Mouse (Mus musculus) A20 (cell line): ENCODE results near the gene Slc35f1.
"Not testable (repeated sequence)": the region's sequence is repeated elsewhere in the genome, so short reads cannot be mapped to it uniquely, and the experiment has no call there.

Source experiments
- DNase-seq: peaks from one replicate; pipeline ENCODE4 v3.0.0-alpha.2; 2011; ENCODE audit warnings: low read depth, low spot score

Gene Slc35f1

GRCm38 (mm10) chr10:52779926-52780485, 89.7 kb downstream of the Slc35f1 start:
- no peak for DNase-seq

- DNase-seq = no peak
Observed at GRCm38 (mm10) chr10:52787075-52787474, 96.7 kb downstream of the Slc35f1 start.

- DNase-seq = no peak
Observed at GRCm38 (mm10) chr10:52791560-52791959, 101.2 kb downstream of the Slc35f1 start.

GRCm38 (mm10) chr10:52797454-52797853, 107.1 kb downstream of the Slc35f1 start:
- no peak for DNase-seq

- no peak for DNase-seq
Observed at GRCm38 (mm10) chr10:52807808-52808207, 117.5 kb downstream of the Slc35f1 start.

GRCm38 (mm10) chr10:52812861-52813260, 122.5 kb downstream of the Slc35f1 start:
- no peak for DNase-seq

- DNase-seq = no peak
Observed at GRCm38 (mm10) chr10:52814358-52814757, 124.0 kb downstream of the Slc35f1 start.

GRCm38 (mm10) chr10:52819661-52820060, 129.3 kb downstream of the Slc35f1 start:
- DNase-seq = no peak

GRCm38 (mm10) chr10:52822909-52823308, 132.6 kb downstream of the Slc35f1 start:
- no peak for DNase-seq

- no peak for DNase-seq
Observed at GRCm38 (mm10) chr10:52825746-52826145, 135.4 kb downstream of the Slc35f1 start.

GRCm38 (mm10) chr10:52840819-52841218, 150.5 kb downstream of the Slc35f1 start:
- no peak for DNase-seq

GRCm38 (mm10) chr10:52851994-52852393, 161.7 kb downstream of the Slc35f1 start:
- no peak for DNase-seq

- no peak for DNase-seq
Observed at GRCm38 (mm10) chr10:52860851-52861250, 170.5 kb downstream of the Slc35f1 start.

- DNase-seq = no peak
Observed at GRCm38 (mm10) chr10:52864936-52865335, 174.6 kb downstream of the Slc35f1 start.

GRCm38 (mm10) chr10:52871110-52871509, 180.8 kb downstream of the Slc35f1 start:
- DNase-seq = no peak

GRCm38 (mm10) chr10:52874133-52874532, 183.8 kb downstream of the Slc35f1 start:
- DNase-seq = no peak

- DNase-seq = no peak
Observed at GRCm38 (mm10) chr10:52874712-52875111, 184.4 kb downstream of the Slc35f1 start.

GRCm38 (mm10) chr10:52877263-52878021, 187.1 kb downstream of the Slc35f1 start:
- no peak for DNase-seq

GRCm38 (mm10) chr10:52878093-52878801, 187.9 kb downstream of the Slc35f1 start:
- no peak for DNase-seq

- DNase-seq = not testable (repeated sequence)
Observed at GRCm38 (mm10) chr10:52896724-52897123, 206.4 kb downstream of the Slc35f1 start.

- no peak for DNase-seq
Observed at GRCm38 (mm10) chr10:52904914-52905313, 214.6 kb downstream of the Slc35f1 start.

- DNase-seq = no peak
Observed at GRCm38 (mm10) chr10:52911762-52912161, 221.4 kb downstream of the Slc35f1 start.

- no peak for DNase-seq
Observed at GRCm38 (mm10) chr10:52918715-52919114, 228.4 kb downstream of the Slc35f1 start.
